Mouse (Mus musculus) liver, adult 2 months (tissue): ENCODE results near the gene Gm49711. TPM values are rescaled to one million over a fixed set of nuclear protein-coding genes. Genes with fewer than 3 reads are reported as not detected.
A peak's percentile ranks its signal among the peaks of the same experiment; 100 is the strongest.

ENCODE experiments used
- DNase-seq: peaks from one replicate; pipeline ENCODE4 v3.0.0-alpha.2; 2011; ENCODE audit warnings: low read depth, low spot score; ENCODE audit errors: extremely low read depth
- H3K27ac ChIP-seq: fragments of 200-500 bp; replicated peaks from 2 replicates; pipeline ENCODE4 v1.5.1; 2012; ENCODE audit warnings: low read depth, mild to moderate bottlenecking, control low read depth, inconsistent platforms, low read length; ENCODE audit not compliant: insufficient read depth
- H3K27me3 ChIP-seq: fragments of 200-500 bp; 2 replicates; pipeline ENCODE4 v1.6.1; 2012; ENCODE audit warnings: mild to moderate bottlenecking, moderate library complexity, low read length, inconsistent platforms; ENCODE audit not compliant: control insufficient read depth, insufficient read depth
- H3K36me3 ChIP-seq: fragments of 200-500 bp; 2 replicates; pipeline ENCODE4 v1.6.1; 2012; ENCODE audit warnings: low read length, inconsistent platforms; ENCODE audit not compliant: control insufficient read depth, insufficient read depth
- H3K4me1 ChIP-seq: fragments of 200-500 bp; 2 replicates; pipeline ENCODE4 v1.6.1; 2011; ENCODE audit warnings: low read length; ENCODE audit not compliant: control insufficient read depth, insufficient read depth
- H3K4me3 ChIP-seq: fragments of 200-500 bp; 2 replicates; pipeline ENCODE4 v1.5.1; 2011; ENCODE audit warnings: low read depth, mild to moderate bottlenecking, control low read depth, low read length, moderate library complexity; ENCODE audit not compliant: insufficient read depth
- H3K79me2 ChIP-seq: fragments of 200-500 bp; 2 replicates; pipeline ENCODE4 v1.6.1; 2012; ENCODE audit warnings: inconsistent platforms, mild to moderate bottlenecking, low read length, moderate library complexity; ENCODE audit not compliant: control insufficient read depth, insufficient read depth
- H3K9ac ChIP-seq: fragments of 200-500 bp; 2 replicates; pipeline ENCODE4 v1.6.1; 2012; ENCODE audit warnings: low read depth, mild to moderate bottlenecking, control low read depth, inconsistent platforms, low read length
- CTCF ChIP-seq: fragments of 200-500 bp; IDR thresholded peaks from 2 replicates; pipeline ENCODE4 v1.5.1; 2011; ENCODE audit warnings: low read depth, low read length, control low read depth
- POLR2A ChIP-seq: fragments of 200-500 bp; IDR thresholded peaks from 2 replicates; pipeline ENCODE4 v1.6.1; 2011; ENCODE audit warnings: low read length, control low read depth; ENCODE audit not compliant: insufficient read depth; ENCODE audit errors: extremely low read depth
- WGBS: fragments of 180-500 bp; shearing (Covaris S2); methylation state at CpG from one replicate; pipeline ENCODE4 v1.1.7; 2018; 5-methylcytosine and 5-hydroxymethylcytosine counted together
- polyA plus RNA-seq: library from polyadenylated mRNA; depleted of rRNA; stranded (reverse); fragments of >200 nt; gene quantifications from 2 replicates; pipeline ENCODE4 v1.2.3, GENCODE M21; 2012; rRNA removed
- total RNA-seq: library from RNA; depleted of rRNA; stranded (reverse); fragments of >200 nt; gene quantifications from 2 replicates; pipeline ENCODE4 v1.2.3, GENCODE M21; 2014; rRNA removed

Gm49711 gene
- total RNA-seq (not detected in 2 replicates), polyA plus RNA-seq (not detected in 2 replicates)

DNA sequence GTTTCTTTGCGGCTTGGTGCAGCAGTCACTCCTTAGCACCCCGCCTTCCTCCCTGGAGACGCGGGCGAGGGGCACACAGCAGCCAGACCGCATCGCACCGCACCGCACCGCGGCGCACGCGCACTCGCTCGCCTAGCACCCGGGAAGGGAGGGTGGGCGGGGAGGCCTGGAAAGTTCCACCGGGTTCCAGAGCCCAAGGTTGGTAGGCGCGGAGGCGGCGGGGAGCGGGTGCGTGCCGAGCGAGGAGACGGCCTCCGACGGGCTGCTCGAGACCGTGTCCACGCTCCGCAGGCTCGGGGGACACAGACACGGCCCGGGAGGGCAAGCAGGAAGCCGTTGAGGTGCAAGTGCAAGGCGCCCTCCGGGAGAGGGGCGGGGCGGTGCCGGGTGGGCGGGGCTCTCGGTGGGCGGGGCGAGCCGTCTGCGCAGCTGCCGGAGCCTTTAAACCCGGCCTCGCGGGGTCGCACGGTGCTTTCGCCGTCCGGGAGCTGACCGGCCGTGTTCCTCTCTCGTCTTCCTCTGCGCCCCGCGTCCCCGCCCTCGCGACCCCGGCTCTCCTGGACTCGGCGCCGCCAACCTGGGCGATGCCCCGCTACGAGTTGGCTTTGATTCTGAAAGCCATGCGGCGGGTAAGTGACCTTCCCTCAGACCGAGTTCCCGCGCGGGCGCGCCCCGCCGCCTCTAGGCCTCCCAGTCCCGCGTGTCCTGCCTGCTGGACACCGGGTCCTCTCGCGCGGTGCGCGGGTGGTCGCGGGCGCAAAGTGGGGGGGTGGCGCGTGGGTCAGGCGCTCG is at the start of gene Gm49711, which contains the start of the genes Mrps6 and Slc5a3:
Gm49711 (plus strand) TSS at position 465 of the 792 bp plus-strand sequence.
Mrps6 (plus strand) TSS at position 419 of the 792 bp plus-strand sequence.
Slc5a3 (plus strand) TSS at position 471 of the 792 bp plus-strand sequence.
- WGBS, result under 1% methylated on average over 93 of the region's 99 CpGs

DNA sequence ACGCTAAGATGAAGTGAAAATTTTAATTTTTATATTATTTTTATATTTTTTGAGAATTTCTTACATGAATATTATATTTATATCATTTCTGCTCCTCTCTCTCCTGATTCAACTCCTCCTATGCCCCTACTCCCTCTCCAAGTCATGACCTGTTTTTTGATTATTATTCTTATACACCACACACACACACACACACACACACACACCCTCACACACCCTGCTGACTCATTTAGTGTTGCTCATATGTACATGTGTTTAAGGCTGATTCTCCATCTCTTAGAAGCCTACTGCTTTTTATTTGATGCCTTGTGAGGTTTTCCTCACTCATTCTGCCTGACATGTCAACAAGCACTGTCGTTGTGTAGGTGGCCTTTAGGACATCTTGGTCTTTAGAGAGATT is 48.5 kb upstream of the Gm49711 start:
- WGBS, result 98% methylated on average over 2 of the region's 2 CpGs
- TF ChIP-seq POLR2A (no peak), CTCF (no peak)
- Histone ChIP-seq H3K27ac (no peak overlapping the region), H3K27me3 (no peaks in the 10 kb centered on the region), H3K4me3 (no peak overlapping the region), H3K79me2 (no peaks in the 10 kb centered on the region), H3K36me3 (no peaks in the 10 kb centered on the region), H3K4me1 (no peaks in the 10 kb centered on the region), H3K9ac (no peak overlapping the region)
- no peak for DNase-seq

More for the DNA sequence above, at the start of gene Gm49711, which contains the start of the genes Mrps6 and Slc5a3:
- peak; percentile 53 for DNase-seq
- Histone ChIP-seq H3K4me3 (peak within 1 kb of the TSS; percentile 75), H3K9ac (peak within 1 kb of the TSS; percentile 91), H3K36me3 (peaks cover 8% of the 10 kb centered on the region; the same call in 1 of the 2 replicates), H3K79me2 (peaks cover 12% of the 10 kb centered on the region), H3K27me3 (no peaks in the 10 kb centered on the region), H3K27ac (peak within 1 kb of the TSS; percentile 80), H3K4me1 (peaks cover 9% of the 10 kb centered on the region)
- TF ChIP-seq CTCF (0 out of 2 replicates have a peak, but pooled peaks have one; percentile 11), POLR2A (peak; percentile 96)

DNA sequence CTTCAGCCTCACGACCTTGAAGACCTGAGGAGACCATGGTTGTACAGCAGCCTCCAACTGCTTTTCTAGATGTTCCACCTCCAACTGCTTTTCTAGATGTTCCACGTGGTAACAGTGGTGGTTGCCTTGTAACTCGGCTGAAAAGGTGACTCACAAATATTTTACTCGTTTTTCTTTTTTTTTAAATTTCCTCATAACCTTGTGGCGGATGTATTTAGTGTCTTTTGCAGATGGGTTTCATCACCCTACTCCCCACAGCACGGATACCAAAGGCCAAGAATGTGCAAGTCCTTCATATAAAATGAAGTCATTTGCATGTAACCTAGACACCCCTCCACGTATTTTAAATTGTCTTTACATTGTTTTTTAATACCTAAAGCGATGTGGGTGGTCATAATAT is 41.3 kb upstream of the Gm49711 start:
- WGBS, result 85% methylated on average over 8 of the region's 8 CpGs
- Histone ChIP-seq H3K27me3 (no peaks in the 10 kb centered on the region), H3K4me1 (no peaks in the 10 kb centered on the region), H3K4me3 (no peak overlapping the region), H3K27ac (no peak overlapping the region), H3K79me2 (no peaks in the 10 kb centered on the region), H3K9ac (no peak overlapping the region), H3K36me3 (no peaks in the 10 kb centered on the region)
- no peak for TF ChIP-seq CTCF
- TF ChIP-seq POLR2A, result no peak
- no peak for DNase-seq

DNA sequence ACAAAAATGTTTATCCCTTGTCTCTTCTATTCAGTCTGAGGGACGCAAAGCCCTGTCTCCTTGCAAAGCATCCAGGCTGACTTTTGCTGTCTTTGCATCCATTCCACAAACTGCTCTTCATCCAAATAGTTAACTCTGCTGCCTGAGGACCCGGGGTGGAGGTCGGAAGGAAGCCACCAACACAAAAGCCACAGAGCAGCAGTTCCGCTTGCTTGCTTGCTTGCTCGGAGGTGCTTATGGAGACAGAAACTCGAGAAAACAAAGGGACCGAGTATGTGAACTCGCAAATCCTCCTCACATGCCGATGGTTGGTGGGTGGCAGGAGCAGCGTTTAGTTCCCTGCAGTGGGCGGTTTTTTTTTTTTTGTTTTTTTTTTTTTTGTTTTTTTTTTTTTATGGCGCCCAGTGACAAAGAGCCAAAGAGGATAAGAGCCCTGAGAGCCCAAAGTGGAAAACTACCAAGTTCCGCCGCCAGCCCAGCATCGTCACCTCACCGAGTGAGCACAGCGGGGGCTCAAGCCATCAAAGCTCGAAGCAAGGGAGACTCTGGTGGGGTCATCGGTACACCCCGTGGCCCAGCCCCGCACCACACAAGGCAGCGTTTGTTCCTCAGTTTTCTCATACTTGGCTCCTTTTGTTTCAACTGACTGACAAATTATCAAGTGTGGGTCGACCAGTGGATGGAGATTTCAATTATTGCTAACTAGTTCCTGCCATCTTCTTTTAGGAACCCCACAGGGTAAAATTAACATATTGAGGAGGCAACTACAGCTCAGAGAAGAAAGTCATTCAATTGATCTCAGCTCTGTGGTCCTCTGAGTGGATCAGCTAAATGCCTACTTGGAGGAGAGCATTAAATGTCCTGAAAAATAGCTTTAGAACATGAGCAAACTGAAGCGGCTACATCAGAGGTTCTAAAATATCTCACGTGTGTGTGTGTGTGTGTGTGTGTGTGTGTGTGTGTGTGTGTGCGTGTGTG is 38.7 kb upstream of the Gm49711 start:
- H3K27ac ChIP-seq, result no peak overlapping the region; the same call in 1 of the 2 replicates
- peak overlapping the region; percentile 67 for H3K9ac ChIP-seq
- no peaks in the 10 kb centered on the region for H3K4me1 ChIP-seq
- no peaks in the 10 kb centered on the region for H3K27me3 ChIP-seq
- TF ChIP-seq POLR2A, result no peak
- TF ChIP-seq CTCF, result no peak
- peak overlapping the region; percentile 69 for H3K4me3 ChIP-seq
- no peaks in the 10 kb centered on the region for H3K36me3 ChIP-seq
- H3K79me2 ChIP-seq, result no peaks in the 10 kb centered on the region
- WGBS, result 12% methylated on average over 26 of the region's 26 CpGs
- DNase-seq, result peak; percentile 9

DNA sequence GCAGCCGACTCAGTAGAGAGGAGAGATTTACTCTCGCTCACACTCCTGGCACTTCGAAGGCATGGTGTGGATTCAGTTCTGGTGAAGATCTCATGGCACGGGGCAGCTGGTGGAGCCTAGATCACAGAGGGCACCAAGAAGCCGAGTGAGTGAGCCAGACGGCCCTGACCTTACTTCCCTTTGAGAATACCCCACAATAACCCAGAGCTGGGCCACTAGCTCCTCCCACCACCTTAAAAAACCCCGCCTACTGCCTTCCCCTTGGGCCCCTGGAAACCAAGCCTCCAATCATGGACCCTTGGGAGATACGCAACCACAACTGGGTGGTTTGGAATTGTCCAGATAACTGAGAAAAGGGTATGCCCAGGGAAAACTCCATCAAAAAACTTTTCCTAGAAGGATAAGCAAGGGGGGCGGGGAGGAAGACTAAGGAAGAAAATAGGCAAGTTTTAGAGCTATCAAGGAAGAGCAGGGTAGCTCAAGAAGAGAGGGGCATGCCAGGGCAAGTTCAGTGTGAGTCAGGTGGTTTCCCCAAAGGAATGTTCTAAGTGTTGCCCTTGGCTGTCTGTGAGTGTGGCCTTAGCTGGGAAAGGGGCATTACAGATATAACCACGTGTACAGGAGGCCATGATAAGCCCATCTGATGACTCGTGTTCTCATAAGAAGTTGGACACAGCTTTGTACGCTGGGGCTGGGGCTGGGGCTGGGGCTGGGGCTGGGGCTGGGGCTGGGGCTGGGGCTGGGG is 36.3 kb upstream of the Gm49711 start:
- H3K4me1 ChIP-seq, result no peaks in the 10 kb centered on the region
- no peak overlapping the region for H3K4me3 ChIP-seq
- no peaks in the 10 kb centered on the region for H3K27me3 ChIP-seq
- H3K36me3 ChIP-seq, result no peaks in the 10 kb centered on the region
- no peak for DNase-seq
- no peak overlapping the region for H3K9ac ChIP-seq
- TF ChIP-seq POLR2A, result no peak
- no peak for TF ChIP-seq CTCF
- H3K79me2 ChIP-seq, result no peaks in the 10 kb centered on the region
- 82% methylated on average over 12 of the region's 12 CpGs for whole genome bisulfite sequencing
- no peak overlapping the region for H3K27ac ChIP-seq
